ENCODE assay signal across 9 mouse cellular contexts in the genomic region with DNA sequence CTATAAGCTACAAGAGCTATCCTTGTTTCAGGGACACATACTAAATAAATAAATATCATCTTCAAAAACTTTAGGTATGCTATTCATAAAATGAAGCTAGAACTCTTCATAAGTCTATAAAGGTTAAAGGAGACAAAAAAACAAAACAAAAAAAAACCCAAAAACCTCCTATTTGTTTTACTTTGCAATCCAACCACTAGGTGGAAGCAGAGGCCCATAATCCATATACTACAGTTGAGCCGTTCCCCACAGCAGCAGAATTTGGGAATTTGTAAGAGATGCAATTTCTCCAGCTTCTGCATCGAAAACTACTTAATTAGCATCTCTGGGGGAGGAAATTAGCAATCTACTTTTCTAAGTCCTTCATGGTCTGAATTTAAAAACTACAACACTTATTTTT. TPM values are rescaled to one million over a fixed set of nuclear protein-coding genes. Genes with fewer than 3 reads are reported as not detected.
DNase-seq lines count a peak whose midpoint lies in the region; ATAC-seq lines count a peak whose summit lies in the region.
"Had no signal": no experiment of that assay in that cellular context is flagged by ENCODE, and none has a peak within 500 bp of the region (broad histone marks: within the 10 kb centered on the region; RNA-seq: fewer than 3 reads in every experiment).

No protein-coding gene starts in this region.

- H3K36me3 ChIP-seq in neural tube, embryonic 12.5 days: no peaks in the 10 kb centered on the region

- 5% methylated on average over 2 of the region's 2 CpGs for WGBS in neural tube, embryonic 12.5 days

- peak; percentile 96 for ATAC-seq in granulocyte monocyte progenitor cell, adult 5-6 weeks (replicated peaks; ENCODE audit: poor library complexity, severe bottlenecking)
- ATAC-seq in neural tube, embryonic 12.5 days (ENCODE audit: low FRiP score, low read depth): peak; percentile 70; the same call in 1 of the 2 replicates

- H3K9me3 ChIP-seq in neural tube, embryonic 12.5 days: no peaks in the 10 kb centered on the region

- H3K27me3 ChIP-seq in neural tube, embryonic 12.5 days (replicated peaks): no peaks in the 10 kb centered on the region

- H3K4me2 ChIP-seq in neural tube, embryonic 12.5 days (replicated peaks): no peak overlapping the region

- peak; percentile 40 for DNase-seq in heart, adult 8-10 months (ENCODE audit: low spot score)
- no peak for DNase-seq in heart, postnatal 36 days
- DNase-seq in right cerebral cortex, adult 18-20 months: peak; percentile 8
- no peak for DNase-seq in right cerebral cortex, postnatal 36 days (ENCODE audit: low spot score in 2 of 2)
- peak; percentile 72 for DNase-seq in brain, adult 2 months (ENCODE audit: low read depth, low spot score)
- no peak for DNase-seq in gastrocnemius, postnatal 10 days

- intact Hi-C loops in heart, postnatal 36 days (cut with DNase I): no loop called here

- no peak overlapping the region for H3K9ac ChIP-seq in neural tube, embryonic 12.5 days

- no peak overlapping the region for H3K4me3 ChIP-seq in neural tube, embryonic 12.5 days

- H3K27ac ChIP-seq in neural tube, embryonic 12.5 days: no peak overlapping the region

- no peaks in the 10 kb centered on the region for H3K4me1 ChIP-seq in neural tube, embryonic 12.5 days

RNA-seq across cellular contexts. Expression of gene Jchain, which starts 8.5 kb away (rescaled TPM):
- under 1 TPM in 3 of 4 experiments, not detected in 1; 0.22 to 0.63 (median 0.37) TPM for total RNA-seq in heart, adult 8-10 months (2022)
- total RNA-seq in heart, postnatal 36 days (2021): under 1 TPM in 1 of 2 experiments, not detected in 1; 0.38 TPM
- total RNA-seq in granulocyte monocyte progenitor cell, adult 5-6 weeks (2014; fragmentation: Nextera tagmentation): 1.8 TPM in 1 of 2 replicates, not detected in the other
- 0.43 and 1.5 TPM in 2 replicates for total RNA-seq in granulocyte monocyte progenitor cell, adult 5-6 weeks (2017)
- 0.18 and 0.23 TPM in 2 replicates for polyA plus RNA-seq in neural tube, embryonic 12.5 days (2016; fragmentation: Nextera tagmentation; extraction: Ambion mirVana)
- total RNA-seq in gastrocnemius, postnatal 10 days (2021): under 1 TPM in 1 of 2 experiments, not detected in 1; 0.23 TPM

RNA-seq across cellular contexts. Expression of gene Enam, which starts 31.5 kb away (rescaled TPM):
- not detected for total RNA-seq in heart, adult 8-10 months (2022)
- not detected for total RNA-seq in heart, postnatal 36 days (2021)
- not detected in 2 replicates for total RNA-seq in granulocyte monocyte progenitor cell, adult 5-6 weeks (2014; fragmentation: Nextera tagmentation)
- not detected in 2 replicates for total RNA-seq in granulocyte monocyte progenitor cell, adult 5-6 weeks (2017)
- polyA plus RNA-seq in neural tube, embryonic 12.5 days (2016; fragmentation: Nextera tagmentation; extraction: Ambion mirVana): not detected in 2 replicates
- total RNA-seq in gastrocnemius, postnatal 10 days (2021): not detected
- polyA plus RNA-seq: cerebellum, adult 2 months had no signal

RNA-seq across cellular contexts. Expression of gene Utp3, which starts 35.0 kb away (rescaled TPM):
- 10 to 100 TPM; 17.8 to 25.6 (median 21.5) TPM for total RNA-seq in heart, adult 8-10 months (2022)
- total RNA-seq in heart, postnatal 36 days (2021): 10 to 100 TPM; 23.3 TPM
- total RNA-seq in granulocyte monocyte progenitor cell, adult 5-6 weeks (2014; fragmentation: Nextera tagmentation): 65.6 and 68.8 TPM in 2 replicates
- total RNA-seq in granulocyte monocyte progenitor cell, adult 5-6 weeks (2017): 57.5 and 59.9 TPM in 2 replicates
- 55.2 and 66.1 TPM in 2 replicates for polyA plus RNA-seq in neural tube, embryonic 12.5 days (2016; fragmentation: Nextera tagmentation; extraction: Ambion mirVana)
- 10 to 100 TPM; 24.2 to 27.1 TPM for total RNA-seq in gastrocnemius, postnatal 10 days (2021)

RNA-seq across cellular contexts. Expression of gene Rufy3, which starts 45.6 kb away (rescaled TPM):
- total RNA-seq in heart, adult 8-10 months (2022): 10 to 100 TPM; 12.8 to 16.1 (median 14.4) TPM
- 10 to 100 TPM; 13.6 to 14.1 TPM for total RNA-seq in heart, postnatal 36 days (2021)
- 7.4 and 12.7 TPM in 2 replicates for total RNA-seq in granulocyte monocyte progenitor cell, adult 5-6 weeks (2014; fragmentation: Nextera tagmentation)
- total RNA-seq in granulocyte monocyte progenitor cell, adult 5-6 weeks (2017): 12.7 and 15.3 TPM in 2 replicates
- 236 and 245 TPM in 2 replicates for polyA plus RNA-seq in neural tube, embryonic 12.5 days (2016; fragmentation: Nextera tagmentation; extraction: Ambion mirVana)
- total RNA-seq in gastrocnemius, postnatal 10 days (2021): 10 to 100 TPM in 1 of 2 experiments, 1 to 10 TPM in 1; 8.9 to 13.2 TPM

Comparison
In these comparisons a context has a peak if more than half of its experiments do, and no peak if none do; other contexts are left out.
1. DNase-seq: peak in heart, adult 8-10 months (single experiment), right cerebral cortex, adult 18-20 months (single experiment) and brain, adult 2 months (single experiment); none in heart, postnatal 36 days (0 of 2), right cerebral cortex, postnatal 36 days (0 of 2) and gastrocnemius, postnatal 10 days (single experiment).